Mouse (Mus musculus): ENCODE measurements around the gene Wbp2nl.

Gene Wbp2nl

GRCm38 (mm10) chr15:82298764-82299561 is at the start of gene Wbp2nl:
Gene Wbp2nl (plus strand): TSS chr15:82298954.
- in situ Hi-C loops (cut with MboI), result loop anchor here (25.0 kb wide), 1 partner anchor 488 kb away; the partner anchor contains the start of gene Cyp2d26

- in situ Hi-C loops (cut with MboI), result no loop called here
These were observed 47.2 kb upstream of the Wbp2nl start for GRCm38 (mm10) chr15:82251579-82251978.

GRCm38 (mm10) chr15:82252097-82252496 is 46.7 kb upstream of the Wbp2nl start, which contains the start of gene 1500009C09Rik:
Gene 1500009C09Rik (plus strand): TSS chr15:82252397.
- in situ Hi-C loops (cut with MboI), result no loop called here

DNA sequence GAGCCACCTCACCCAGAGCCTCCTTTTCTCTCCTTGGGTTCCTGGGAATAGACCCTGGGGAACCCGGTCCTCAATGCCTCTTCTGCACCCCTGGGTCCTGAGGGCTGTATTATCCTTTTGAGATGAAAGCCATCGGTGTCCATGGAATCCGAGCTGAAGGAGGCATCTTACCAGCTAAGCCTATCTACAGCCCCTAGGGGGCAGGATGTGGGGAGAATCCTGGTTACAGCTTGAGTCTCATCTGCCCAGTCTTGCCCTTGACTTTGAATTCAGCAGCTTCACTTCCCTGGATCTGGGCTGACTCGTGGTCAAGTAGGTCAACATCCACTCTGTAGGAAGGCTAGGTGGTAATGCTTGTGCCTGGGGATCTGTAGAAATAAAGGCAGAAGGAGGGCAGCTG is 43.5 kb upstream of the Wbp2nl start:
- in situ Hi-C loops (cut with MboI), result no loop called here

DNA sequence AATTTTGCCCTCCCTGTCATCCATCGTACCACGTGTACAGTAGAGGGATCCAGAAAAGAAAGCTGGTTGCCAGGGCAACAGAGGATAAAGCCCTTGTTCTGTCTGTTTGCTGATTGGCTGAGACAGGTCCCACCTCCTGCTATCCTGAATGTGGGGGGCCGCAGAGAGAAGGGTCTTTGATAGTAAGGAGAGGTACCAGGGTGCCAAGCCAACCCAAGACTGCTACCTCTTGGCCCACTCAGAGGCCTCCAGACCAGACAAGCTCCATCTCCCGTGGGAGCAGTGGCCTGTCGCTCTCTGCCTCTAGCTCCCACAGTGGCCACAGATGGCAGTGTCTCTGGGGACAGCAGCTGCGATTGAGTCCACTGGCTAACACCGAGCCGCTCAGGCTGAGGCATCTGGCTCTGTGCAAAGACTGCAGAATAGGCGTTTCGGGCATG is 42.8 kb upstream of the Wbp2nl start:
- in situ Hi-C loops (cut with MboI), result no loop called here

GRCm38 (mm10) chr15:82259510-82259909 is 39.2 kb upstream of the Wbp2nl start:
- in situ Hi-C loops (cut with MboI), result no loop called here

GRCm38 (mm10) chr15:82266356-82266755 is 32.4 kb upstream of the Wbp2nl start:
- in situ Hi-C loops (cut with MboI), result no loop called here

DNA sequence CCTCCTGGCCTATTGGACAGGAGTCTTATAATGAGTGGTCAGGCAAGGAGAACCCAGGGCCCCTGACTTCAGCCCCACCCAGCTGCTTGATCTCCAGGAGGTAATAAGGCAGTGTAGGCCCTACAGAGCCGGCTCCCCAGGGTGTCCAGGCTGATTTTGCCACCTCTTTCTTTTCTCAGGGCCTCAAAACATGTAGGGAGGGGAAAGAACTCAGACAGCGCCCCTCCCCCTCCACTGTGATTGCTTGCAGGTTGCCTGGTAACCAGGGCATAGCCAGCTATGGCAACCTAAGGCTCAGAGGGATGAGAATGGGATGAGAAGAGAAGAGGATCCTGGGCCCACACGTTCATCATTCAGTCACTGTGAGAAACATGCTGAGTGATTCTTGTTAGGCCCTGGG is 30.6 kb upstream of the Wbp2nl start:
- in situ Hi-C loops (cut with MboI), result no loop called here

DNA sequence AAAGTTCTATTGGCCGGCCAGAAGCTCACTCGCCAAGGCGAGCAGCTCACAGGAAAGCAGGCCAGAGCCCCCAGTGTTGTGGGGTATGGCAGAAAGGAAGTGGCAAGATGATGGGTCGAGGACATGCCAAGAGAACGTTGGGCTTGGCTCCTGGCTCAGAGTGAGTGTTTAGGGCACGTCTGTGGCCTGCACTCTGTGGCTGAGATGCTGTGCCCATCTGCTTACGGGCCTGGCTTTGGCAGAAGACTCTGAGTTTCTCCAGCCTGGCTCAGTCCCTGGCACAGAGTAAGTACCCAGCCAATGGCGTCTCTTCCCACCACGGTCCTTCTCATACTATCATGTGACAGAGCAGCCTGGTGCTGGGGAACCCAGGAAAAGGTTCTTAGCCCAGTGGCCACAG is 30.0 kb upstream of the Wbp2nl start:
- in situ Hi-C loops (cut with MboI), result no loop called here

GRCm38 (mm10) chr15:82271201-82271600 is 27.6 kb upstream of the Wbp2nl start:
- in situ Hi-C loops (cut with MboI), result no loop called here

- in situ Hi-C loops (cut with MboI), result no loop called here
These were observed 26.5 kb upstream of the Wbp2nl start for GRCm38 (mm10) chr15:82272295-82272694.

- in situ Hi-C loops (cut with MboI), result no loop called here
These were observed 24.2 kb upstream of the Wbp2nl start, which contains the start of gene Sept3 for GRCm38 (mm10) chr15:82274593-82274926. Gene Sept3 (plus strand): TSS chr15:82274893.

GRCm38 (mm10) chr15:82274927-82275901 is 23.5 kb upstream of the Wbp2nl start:
- in situ Hi-C loops (cut with MboI), result loop anchor here (25.0 kb wide), 1 partner anchor 512 kb away; the partner anchor contains the start of gene Cyp2d26

DNA sequence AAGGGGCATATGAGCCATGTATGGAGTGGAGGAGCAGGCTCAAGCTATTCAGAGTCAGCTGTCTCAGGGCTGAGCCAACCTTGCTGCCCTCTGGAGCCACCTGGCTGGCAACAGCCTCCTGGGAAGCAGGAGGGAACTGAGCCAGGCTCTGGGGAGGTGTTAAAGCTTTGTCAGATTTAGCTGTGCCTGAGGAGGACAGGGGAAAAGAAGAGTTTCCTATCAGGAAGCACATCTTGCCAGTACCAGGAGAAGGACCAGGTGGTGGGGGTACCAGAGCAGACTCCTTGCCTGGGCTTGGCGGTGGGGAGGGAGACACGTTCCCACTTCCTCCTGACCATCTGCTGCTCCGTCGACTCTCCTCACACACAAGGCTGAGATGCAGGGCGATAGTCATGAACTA is 21.2 kb upstream of the Wbp2nl start:
- in situ Hi-C loops (cut with MboI), result loop anchor here (25.0 kb wide), 1 partner anchor 510 kb away; the partner anchor contains the start of gene Cyp2d26

DNA sequence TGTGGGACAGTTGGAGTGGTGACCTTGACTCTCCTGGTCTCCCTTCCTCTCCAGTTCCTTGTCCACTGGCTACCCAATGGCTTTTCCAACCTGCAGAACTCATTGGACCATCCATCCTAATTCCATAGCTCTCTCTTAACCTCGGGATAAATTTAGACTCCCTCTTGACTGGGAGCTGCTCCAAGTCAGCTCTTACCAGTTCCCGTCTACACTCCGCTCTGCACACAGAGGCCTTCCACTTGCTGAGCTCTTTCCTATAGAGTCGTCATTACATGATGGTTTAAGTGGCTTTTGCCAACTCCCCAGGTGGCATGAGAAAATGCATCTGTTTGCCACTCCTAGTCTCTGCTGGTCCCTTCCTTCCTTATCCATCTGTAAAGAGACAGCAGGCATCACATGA is 18.1 kb upstream of the Wbp2nl start:
- in situ Hi-C loops (cut with MboI), result loop anchor here (25.0 kb wide), 1 partner anchor 507 kb away; the partner anchor contains the start of gene Cyp2d26

DNA sequence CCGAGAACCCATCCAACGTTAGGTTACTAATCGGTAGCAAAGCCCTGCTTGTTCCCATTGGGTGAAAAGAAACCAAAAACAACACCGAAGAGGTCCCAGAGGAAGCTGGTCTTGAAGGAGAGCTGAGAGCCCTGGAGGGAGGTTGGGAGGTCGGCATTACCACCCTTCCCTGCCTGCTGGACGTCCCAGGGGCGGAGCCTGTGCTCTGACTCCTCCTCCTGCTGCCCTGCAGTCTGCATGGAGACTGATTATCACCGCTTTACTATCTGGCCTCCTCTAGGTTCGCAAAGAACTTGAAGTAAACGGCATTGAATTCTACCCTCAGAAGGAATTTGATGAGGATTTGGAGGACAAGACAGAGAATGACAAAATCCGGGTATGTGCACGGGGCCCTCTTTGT is 12.6 kb upstream of the Wbp2nl start:
- in situ Hi-C loops (cut with MboI), result loop anchor here (25.0 kb wide), 1 partner anchor 501 kb away; the partner anchor contains the start of gene Cyp2d26

DNA sequence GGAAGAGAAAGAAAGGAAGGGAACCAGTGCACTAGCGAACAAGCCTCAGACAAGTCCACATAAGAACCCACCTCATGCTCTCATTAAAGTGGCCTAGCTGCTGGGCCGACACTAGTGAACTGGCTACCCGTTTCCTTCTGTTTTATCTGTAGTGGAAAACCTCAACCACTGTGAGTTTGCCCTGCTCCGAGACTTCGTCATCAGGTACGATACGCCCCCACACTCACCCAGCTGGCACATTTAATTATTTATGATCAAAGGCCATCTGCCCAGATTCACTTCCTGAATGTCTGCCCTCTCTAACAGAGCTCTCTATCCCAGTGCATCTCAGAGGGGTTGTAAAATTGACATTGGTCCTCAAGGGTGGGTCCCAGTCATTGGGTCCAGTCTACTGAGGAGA is 8.5 kb upstream of the Wbp2nl start:
- in situ Hi-C loops (cut with MboI), result loop anchor here (25.0 kb wide), 1 partner anchor 497 kb away; the partner anchor contains the start of gene Cyp2d26

GRCm38 (mm10) chr15:82292851-82293250 is 5.9 kb upstream of the Wbp2nl start:
- in situ Hi-C loops (cut with MboI), result loop anchor here (25.0 kb wide), 1 partner anchor 494 kb away; the partner anchor contains the start of gene Cyp2d26

GRCm38 (mm10) chr15:82293271-82293711 is 5.5 kb upstream of the Wbp2nl start:
- in situ Hi-C loops (cut with MboI), result loop anchor here (25.0 kb wide), 1 partner anchor 494 kb away; the partner anchor contains the start of gene Cyp2d26

DNA sequence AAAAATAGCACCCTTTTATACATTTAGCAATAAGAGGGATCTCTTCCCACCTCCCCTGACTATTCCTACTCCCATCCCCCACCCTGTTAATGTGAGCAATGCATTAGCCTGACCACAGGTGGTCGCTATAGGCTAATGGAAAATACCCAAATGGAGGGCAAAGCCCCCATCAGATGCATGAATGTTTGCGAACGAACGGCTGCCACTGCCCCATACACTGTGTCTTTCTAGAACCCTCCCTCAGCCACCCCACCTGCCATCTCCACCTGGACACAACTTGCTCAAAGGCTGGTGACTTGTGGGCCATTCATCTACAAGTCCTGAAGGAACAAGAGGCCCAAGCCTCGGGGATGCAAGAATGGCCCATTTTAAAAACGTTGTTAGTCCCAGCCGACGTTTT is 4.7 kb upstream of the Wbp2nl start:
- in situ Hi-C loops (cut with MboI), result loop anchor here (25.0 kb wide), 1 partner anchor 493 kb away; the partner anchor contains the start of gene Cyp2d26

DNA sequence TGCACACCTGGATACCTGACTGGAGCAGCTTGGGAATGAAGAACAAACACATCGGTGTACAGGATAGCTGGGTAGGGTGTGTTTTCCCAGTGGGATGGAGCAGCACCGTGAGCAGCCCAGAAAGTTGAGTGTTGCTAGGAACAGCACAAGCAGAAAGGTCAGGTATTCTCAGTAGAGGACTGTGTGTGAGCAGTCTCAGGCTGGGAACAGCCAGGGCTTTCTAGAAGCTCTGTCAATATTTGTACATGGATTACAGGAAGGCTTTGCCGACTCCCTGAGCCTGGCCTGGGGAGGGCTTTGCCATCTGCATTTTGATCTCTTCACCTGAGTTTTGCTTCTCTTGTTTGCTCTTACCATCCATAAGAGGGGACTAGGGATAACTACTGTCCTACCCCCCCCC is 8.4 kb downstream of the Wbp2nl start:
- in situ Hi-C loops (cut with MboI), result no loop called here

DNA sequence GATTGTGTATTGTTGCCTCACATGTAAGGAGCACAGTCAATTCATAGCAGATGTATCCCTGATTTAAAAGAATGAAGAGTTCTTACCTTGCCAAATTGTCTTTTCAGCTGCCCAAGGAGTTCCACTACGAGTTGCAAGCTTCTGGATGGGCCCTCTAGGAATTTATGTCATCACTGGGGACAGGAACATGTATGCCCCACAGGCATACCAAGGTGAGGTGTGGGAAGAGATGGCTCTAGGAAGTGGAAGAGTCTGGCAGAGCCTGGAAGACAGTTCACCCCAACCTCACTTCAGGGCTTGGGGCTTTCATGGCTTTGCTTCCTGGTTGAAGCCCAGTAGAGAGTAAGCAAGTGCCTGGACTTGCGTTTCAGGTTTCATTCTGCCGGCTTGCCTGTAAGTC is 9.7 kb downstream of the Wbp2nl start:
- in situ Hi-C loops (cut with MboI), result no loop called here
